Mouse (Mus musculus): Measurements from ENCODE around the gene Plekhg1. TPM values are rescaled to one million over a fixed set of nuclear protein-coding genes. Genes with fewer than 3 reads are reported as not detected.
A peak's percentile ranks its signal among the peaks of the same experiment; 100 is the strongest.

Gene Plekhg1
- polyA plus RNA-seq, 1 experiment from 2014 or later, result 12.3 TPM

GRCm38 (mm10) chr10:3730314-3730713, 9.8 kb upstream of the Plekhg1 start:
- WGBS, result 43% methylated on average over 4 of the region's 4 CpGs
- Histone ChIP-seq H3K27me3 (ENCODE audit: control insufficient read depth, insufficient read depth, low read length) (no peaks in the 10 kb centered on the region), H3K9me3 (ENCODE audit: control insufficient read depth, low read length) (no peaks in the 10 kb centered on the region), H3K27ac (ENCODE audit: low read depth, low read length) (no peak overlapping the region), H3K4me3 (ENCODE audit: low read depth, low read length) (no peak overlapping the region), H3K9ac (ENCODE audit: low read depth, low read length) (no peak overlapping the region), H3K4me1 (replicated peaks; ENCODE audit: control insufficient read depth, insufficient read depth, low read length) (no peaks in the 10 kb centered on the region), H3K36me3 (ENCODE audit: control insufficient read depth, insufficient read depth, low read length) (no peaks in the 10 kb centered on the region), H3K4me2 (replicated peaks; ENCODE audit: low read depth, low read length) (no peak overlapping the region)
- ATAC-seq (ENCODE audit: low FRiP score) (no peak), DNase-seq (ENCODE audit: low spot score) (no peak)

GRCm38 (mm10) chr10:3737034-3737433, 3.1 kb upstream of the Plekhg1 start:
- Histone ChIP-seq H3K27ac (ENCODE audit: low read depth, low read length) (no peak overlapping the region), H3K9me3 (ENCODE audit: control insufficient read depth, low read length) (no peaks in the 10 kb centered on the region), H3K4me3 (ENCODE audit: low read depth, low read length) (no peak overlapping the region), H3K36me3 (ENCODE audit: control insufficient read depth, insufficient read depth, low read length) (no peaks in the 10 kb centered on the region), H3K9ac (ENCODE audit: low read depth, low read length) (no peak overlapping the region), H3K4me1 (replicated peaks; ENCODE audit: control insufficient read depth, insufficient read depth, low read length) (no peaks in the 10 kb centered on the region), H3K4me2 (replicated peaks; ENCODE audit: low read depth, low read length) (no peak overlapping the region), H3K27me3 (ENCODE audit: control insufficient read depth, insufficient read depth, low read length) (no peaks in the 10 kb centered on the region)
- 49% methylated on average over 3 of the region's 3 CpGs for WGBS
- ATAC-seq (ENCODE audit: low FRiP score), result no peak
- DNase-seq (ENCODE audit: low spot score), result no peak

- ATAC-seq (ENCODE audit: low FRiP score) (peak; percentile 86), DNase-seq (ENCODE audit: low spot score) (peak; percentile 75)
- H3K27me3 ChIP-seq (ENCODE audit: control insufficient read depth, insufficient read depth, low read length), result no peaks in the 10 kb centered on the region
- H3K4me2 ChIP-seq (replicated peaks; ENCODE audit: low read depth, low read length), result peak overlapping the region; percentile 97
- peak overlapping the region; percentile 61 for H3K4me3 ChIP-seq (ENCODE audit: low read depth, low read length)
- H3K36me3 ChIP-seq (ENCODE audit: control insufficient read depth, insufficient read depth, low read length), result no peaks in the 10 kb centered on the region
- no peaks in the 10 kb centered on the region for H3K9me3 ChIP-seq (ENCODE audit: control insufficient read depth, low read length)
- peak overlapping the region; percentile 70 for H3K27ac ChIP-seq (ENCODE audit: low read depth, low read length)
- peak overlapping the region; percentile 68 for H3K9ac ChIP-seq (ENCODE audit: low read depth, low read length)
- no peaks in the 10 kb centered on the region for H3K4me1 ChIP-seq (replicated peaks; ENCODE audit: control insufficient read depth, insufficient read depth, low read length)
- WGBS, result under 1% methylated on average over 33 of the region's 47 CpGs
These were observed 582 bp downstream of the Plekhg1 start for GRCm38 (mm10) chr10:3740504-3741388.

- Histone ChIP-seq H3K4me2 (replicated peaks; ENCODE audit: low read depth, low read length) (no peak overlapping the region; the same call in 1 of the 2 replicates), H3K36me3 (ENCODE audit: control insufficient read depth, insufficient read depth, low read length) (no peaks in the 10 kb centered on the region), H3K4me1 (replicated peaks; ENCODE audit: control insufficient read depth, insufficient read depth, low read length) (no peaks in the 10 kb centered on the region), H3K27ac (ENCODE audit: low read depth, low read length) (no peak overlapping the region), H3K9me3 (ENCODE audit: control insufficient read depth, low read length) (no peaks in the 10 kb centered on the region), H3K4me3 (ENCODE audit: low read depth, low read length) (0 out of 2 replicates have a peak overlapping the region, but pooled peaks have one; percentile 2), H3K9ac (ENCODE audit: low read depth, low read length) (no peak overlapping the region), H3K27me3 (ENCODE audit: control insufficient read depth, insufficient read depth, low read length) (no peaks in the 10 kb centered on the region)
- DNase-seq (ENCODE audit: low spot score) (no peak), ATAC-seq (ENCODE audit: low FRiP score) (no peak)
- 14% methylated on average over 5 of the region's 5 CpGs for WGBS
These were observed 1.6 kb downstream of the Plekhg1 start for GRCm38 (mm10) chr10:3741791-3742190.

GRCm38 (mm10) chr10:3743069-3743468, 2.9 kb downstream of the Plekhg1 start:
- Histone ChIP-seq H3K4me3 (ENCODE audit: low read depth, low read length) (no peak overlapping the region), H3K27me3 (ENCODE audit: control insufficient read depth, insufficient read depth, low read length) (no peaks in the 10 kb centered on the region), H3K9me3 (ENCODE audit: control insufficient read depth, low read length) (no peaks in the 10 kb centered on the region), H3K27ac (ENCODE audit: low read depth, low read length) (no peak overlapping the region), H3K9ac (ENCODE audit: low read depth, low read length) (no peak overlapping the region), H3K36me3 (ENCODE audit: control insufficient read depth, insufficient read depth, low read length) (no peaks in the 10 kb centered on the region), H3K4me1 (replicated peaks; ENCODE audit: control insufficient read depth, insufficient read depth, low read length) (no peaks in the 10 kb centered on the region), H3K4me2 (replicated peaks; ENCODE audit: low read depth, low read length) (no peak overlapping the region)
- ATAC-seq (ENCODE audit: low FRiP score), result no peak
- 57% methylated on average over 2 of the region's 2 CpGs for WGBS
- DNase-seq (ENCODE audit: low spot score), result no peak

GRCm38 (mm10) chr10:3743826-3744225, 3.7 kb downstream of the Plekhg1 start:
- no peak for DNase-seq (ENCODE audit: low spot score)
- WGBS, result 85% methylated on average over 5 of the region's 5 CpGs

GRCm38 (mm10) chr10:3746794-3747518, 6.8 kb downstream of the Plekhg1 start:
- no peaks in the 10 kb centered on the region for H3K27me3 ChIP-seq (ENCODE audit: control insufficient read depth, insufficient read depth, low read length)
- WGBS, result 45% methylated on average over 3 of the region's 3 CpGs
- no peaks in the 10 kb centered on the region for H3K9me3 ChIP-seq (ENCODE audit: control insufficient read depth, low read length)
- ATAC-seq (ENCODE audit: low FRiP score) (no peak), DNase-seq (ENCODE audit: low spot score) (no peak)
- H3K4me3 ChIP-seq (ENCODE audit: low read depth, low read length), result no peak overlapping the region
- no peak overlapping the region for H3K27ac ChIP-seq (ENCODE audit: low read depth, low read length)
- no peaks in the 10 kb centered on the region for H3K4me1 ChIP-seq (replicated peaks; ENCODE audit: control insufficient read depth, insufficient read depth, low read length)
- H3K36me3 ChIP-seq (ENCODE audit: control insufficient read depth, insufficient read depth, low read length), result no peaks in the 10 kb centered on the region
- H3K4me2 ChIP-seq (replicated peaks; ENCODE audit: low read depth, low read length), result no peak overlapping the region
- no peak overlapping the region for H3K9ac ChIP-seq (ENCODE audit: low read depth, low read length)

More at GRCm38 (mm10) chr10:3743826-3744225, 3.7 kb downstream of the Plekhg1 start:
- ATAC-seq (ENCODE audit: low FRiP score), result no peak
- H3K9ac ChIP-seq (ENCODE audit: low read depth, low read length), result no peak overlapping the region
- H3K4me2 ChIP-seq (replicated peaks; ENCODE audit: low read depth, low read length), result no peak overlapping the region
- H3K9me3 ChIP-seq (ENCODE audit: control insufficient read depth, low read length), result no peaks in the 10 kb centered on the region
- no peaks in the 10 kb centered on the region for H3K4me1 ChIP-seq (replicated peaks; ENCODE audit: control insufficient read depth, insufficient read depth, low read length)
- no peaks in the 10 kb centered on the region for H3K36me3 ChIP-seq (ENCODE audit: control insufficient read depth, insufficient read depth, low read length)
- H3K27me3 ChIP-seq (ENCODE audit: control insufficient read depth, insufficient read depth, low read length), result no peaks in the 10 kb centered on the region
- H3K4me3 ChIP-seq (ENCODE audit: low read depth, low read length), result no peak overlapping the region
- no peak overlapping the region for H3K27ac ChIP-seq (ENCODE audit: low read depth, low read length)

- ATAC-seq (ENCODE audit: low FRiP score), result no peak
- WGBS, result 79% methylated on average over 1 of the region's 1 CpGs
- no peaks in the 10 kb centered on the region for H3K27me3 ChIP-seq (ENCODE audit: control insufficient read depth, insufficient read depth, low read length)
- H3K9ac ChIP-seq (ENCODE audit: low read depth, low read length), result no peak overlapping the region
- no peaks in the 10 kb centered on the region for H3K36me3 ChIP-seq (ENCODE audit: control insufficient read depth, insufficient read depth, low read length)
- no peaks in the 10 kb centered on the region for H3K4me1 ChIP-seq (replicated peaks; ENCODE audit: control insufficient read depth, insufficient read depth, low read length)
- H3K27ac ChIP-seq (ENCODE audit: low read depth, low read length), result no peak overlapping the region
- no peaks in the 10 kb centered on the region for H3K9me3 ChIP-seq (ENCODE audit: control insufficient read depth, low read length)
- no peak overlapping the region for H3K4me2 ChIP-seq (replicated peaks; ENCODE audit: low read depth, low read length)
- no peak overlapping the region for H3K4me3 ChIP-seq (ENCODE audit: low read depth, low read length)
- DNase-seq (ENCODE audit: low spot score), result no peak
These were observed 9.4 kb downstream of the Plekhg1 start for GRCm38 (mm10) chr10:3749580-3749979.
